Mouse (Mus musculus) WW6 (cell line): ENCODE results near the gene Dnajb14.
"Not testable (repeated sequence)": the region's sequence is repeated elsewhere in the genome, so short reads cannot be mapped to it uniquely, and the experiment has no call there.

Experiments
- DNase-seq: peaks from one replicate; pipeline ENCODE4 v3.0.0-alpha.2; 2013; ENCODE audit warnings: low read depth, low spot score

Gene Dnajb14

DNA sequence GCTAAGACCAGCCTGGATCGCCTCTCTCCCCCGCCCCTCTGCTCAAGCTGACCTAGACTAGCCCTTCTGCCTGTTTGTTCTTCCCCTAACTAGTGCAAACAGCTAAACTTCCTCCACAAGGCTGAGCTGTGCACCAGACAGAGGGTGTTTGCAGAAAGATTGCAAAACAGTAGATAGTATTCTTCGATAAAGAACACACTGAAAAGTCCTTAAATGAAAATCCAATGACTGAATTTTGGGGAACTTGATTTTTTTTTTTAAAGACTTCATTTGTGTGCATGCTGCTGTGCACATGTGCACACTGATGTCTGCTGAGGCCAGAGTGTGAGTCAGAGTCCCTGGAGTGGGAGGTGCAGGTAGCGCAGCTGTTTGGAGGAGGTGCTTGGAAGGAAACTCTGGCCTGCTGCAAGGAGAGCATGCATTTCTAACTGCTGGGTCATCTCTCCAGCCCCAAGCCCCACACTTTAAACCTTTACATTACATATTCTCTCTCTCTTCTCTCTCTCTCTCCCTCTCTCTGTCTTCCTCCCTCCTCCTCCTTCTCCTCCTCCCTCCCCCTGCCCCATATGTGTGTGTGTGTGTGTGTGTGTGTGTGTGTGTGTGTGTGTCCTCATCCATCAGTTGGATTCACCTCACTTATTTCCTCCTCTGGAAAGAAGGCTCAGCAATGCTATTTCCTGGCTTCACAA is 84.9 kb downstream of the Dnajb14 start:
- DNase-seq = no peak

DNA sequence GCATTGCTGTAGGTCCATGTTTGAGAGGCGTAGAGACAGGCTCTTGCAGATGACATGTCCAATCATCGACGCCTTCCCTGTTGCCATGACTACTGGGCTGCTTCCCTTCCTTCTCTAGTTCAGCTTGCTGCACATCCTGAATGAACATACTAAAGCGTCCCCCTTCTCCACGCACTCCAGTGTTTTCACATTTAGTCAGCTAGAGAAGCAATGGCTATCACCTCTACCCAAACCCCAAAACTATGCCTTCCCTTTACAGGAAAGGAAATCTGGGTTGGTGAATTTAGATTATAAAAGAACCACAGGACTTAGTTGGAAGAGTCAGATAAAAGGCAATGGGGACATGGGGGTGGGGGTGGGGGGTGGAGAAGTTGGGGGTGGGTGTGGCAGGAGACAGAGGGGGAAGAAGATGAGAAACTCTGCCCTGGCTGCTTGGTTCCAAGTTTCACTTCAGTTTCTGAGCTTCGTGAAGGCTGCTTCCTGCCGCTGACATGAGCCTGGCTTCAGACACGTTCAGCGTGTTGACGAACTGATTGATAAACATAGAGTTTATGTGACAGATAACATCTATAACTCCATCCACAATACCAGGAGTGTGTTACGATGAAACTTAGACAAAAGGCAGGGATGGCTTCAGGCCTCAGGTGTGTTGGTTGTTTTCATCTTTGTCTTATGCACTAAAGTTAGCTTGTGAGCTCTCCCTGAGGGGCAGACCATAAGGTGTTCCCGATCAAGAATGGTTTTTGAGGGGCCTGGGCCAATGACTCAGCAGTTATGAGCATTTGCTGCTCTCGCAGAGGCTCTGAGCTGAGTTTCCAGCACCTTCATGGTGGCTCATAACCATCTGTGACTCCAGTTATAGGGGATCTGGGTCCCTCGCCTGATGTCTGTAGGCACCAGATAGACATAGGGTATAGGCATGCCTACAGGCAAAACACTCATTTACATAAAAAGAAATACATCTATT is 85.7 kb downstream of the Dnajb14 start:
- DNase-seq = no peak

DNA sequence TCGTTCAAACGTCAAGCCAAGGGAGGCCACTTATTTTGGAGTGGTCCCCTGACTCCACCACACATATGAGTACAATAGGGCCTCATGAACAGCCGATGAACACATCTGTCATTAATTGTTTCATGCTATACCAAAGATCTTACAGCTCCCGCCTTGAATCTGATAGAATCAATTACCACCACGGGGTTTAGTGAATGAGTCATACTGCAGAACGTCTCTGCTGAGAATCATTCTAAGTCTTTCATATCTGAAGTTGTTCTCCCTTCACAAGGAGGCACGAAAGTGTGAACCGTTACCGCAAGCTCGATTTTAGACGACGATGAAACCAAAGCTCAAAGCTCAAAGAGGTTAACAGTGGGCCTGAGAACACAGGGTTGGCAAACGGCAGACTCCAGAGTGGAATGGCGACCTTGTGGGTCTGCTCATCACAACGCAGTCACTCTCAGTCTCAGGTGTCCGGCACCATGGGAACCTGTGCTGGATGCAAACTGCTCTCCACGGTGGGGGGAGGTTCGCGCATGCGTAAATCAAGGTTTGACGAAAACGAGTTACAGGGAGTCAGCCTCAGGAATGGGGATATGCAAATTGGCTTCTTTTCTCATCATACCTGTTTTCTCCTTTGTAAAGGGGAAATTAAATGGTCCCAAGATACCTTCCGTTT is 86.9 kb downstream of the Dnajb14 start:
- peak; percentile 62 for DNase-seq

- no peak for DNase-seq
Measured at GRCm38 (mm10) chr3:137955560-137956081, 88.1 kb downstream of the Dnajb14 start.

- no peak for DNase-seq
Measured at GRCm38 (mm10) chr3:137957864-137958263, 90.4 kb downstream of the Dnajb14 start.

DNA sequence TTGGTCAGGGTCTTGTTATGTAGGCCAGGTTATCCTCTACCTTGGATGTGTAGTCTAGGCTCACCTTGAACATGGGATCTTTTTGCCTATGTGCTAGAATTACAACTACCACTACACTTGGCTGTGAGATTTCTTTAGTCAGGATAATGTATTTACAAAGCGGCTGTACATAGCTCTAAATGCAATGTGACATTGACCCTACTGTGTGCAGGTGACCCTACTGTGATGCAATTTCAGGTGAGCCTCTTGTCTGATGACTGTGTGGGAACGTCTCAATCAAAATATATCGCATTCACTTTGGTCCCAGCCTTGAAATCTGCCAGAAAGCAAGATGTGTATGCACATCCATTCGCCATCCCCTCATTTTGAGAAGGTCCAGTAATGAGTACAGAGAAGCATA is 90.9 kb downstream of the Dnajb14 start:
- no peak for DNase-seq

DNA sequence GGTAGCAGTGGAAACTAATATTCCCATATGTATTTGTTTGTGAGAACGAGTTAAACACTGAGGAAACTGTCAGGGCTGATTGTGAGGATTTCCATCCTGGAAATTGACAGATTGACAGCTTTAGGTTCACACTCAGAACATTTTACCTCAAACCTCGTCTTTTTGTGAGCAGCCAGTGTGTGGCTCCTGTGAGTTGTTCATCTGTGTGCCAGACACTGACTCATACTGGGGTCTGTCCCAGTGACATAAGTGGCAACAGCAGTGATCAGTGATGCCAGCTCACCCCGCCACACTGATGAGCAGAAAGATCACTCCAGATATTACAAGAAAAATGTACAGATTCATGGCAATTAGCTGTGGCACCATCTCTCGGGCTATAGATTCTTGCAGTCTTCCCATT is 92.0 kb downstream of the Dnajb14 start:
- no peak for DNase-seq

DNA sequence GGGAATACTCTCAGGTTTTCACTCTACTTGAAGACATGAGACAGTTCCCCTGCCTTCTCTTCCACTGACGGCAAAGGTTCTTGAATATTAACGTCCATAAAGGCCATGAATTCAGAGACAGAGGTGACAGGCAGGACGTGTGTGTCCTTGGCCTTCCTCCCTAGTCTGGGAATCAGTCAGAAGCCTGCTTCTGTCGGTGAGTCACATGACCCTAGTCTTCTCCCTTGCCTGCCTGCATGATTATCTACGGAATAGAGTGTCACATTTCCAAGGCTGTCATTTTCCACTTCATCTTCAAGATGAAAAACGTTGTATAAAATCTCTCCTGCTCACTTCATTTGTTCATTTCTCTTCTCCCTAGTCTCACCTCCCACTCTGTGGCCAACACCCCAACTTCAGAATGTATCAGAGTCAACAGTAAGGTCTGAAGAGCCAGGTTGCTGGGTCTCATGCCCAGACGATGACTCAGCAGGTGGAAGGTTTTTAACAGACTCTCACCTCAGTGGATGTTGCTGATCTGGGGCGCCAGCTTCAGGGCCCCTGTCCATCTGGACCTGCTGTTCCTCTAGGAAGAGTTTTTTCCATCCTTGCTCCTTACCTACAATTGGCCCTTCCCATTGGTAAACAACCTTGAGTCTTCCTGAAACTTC is 94.4 kb downstream of the Dnajb14 start:
- no peak for DNase-seq

DNA sequence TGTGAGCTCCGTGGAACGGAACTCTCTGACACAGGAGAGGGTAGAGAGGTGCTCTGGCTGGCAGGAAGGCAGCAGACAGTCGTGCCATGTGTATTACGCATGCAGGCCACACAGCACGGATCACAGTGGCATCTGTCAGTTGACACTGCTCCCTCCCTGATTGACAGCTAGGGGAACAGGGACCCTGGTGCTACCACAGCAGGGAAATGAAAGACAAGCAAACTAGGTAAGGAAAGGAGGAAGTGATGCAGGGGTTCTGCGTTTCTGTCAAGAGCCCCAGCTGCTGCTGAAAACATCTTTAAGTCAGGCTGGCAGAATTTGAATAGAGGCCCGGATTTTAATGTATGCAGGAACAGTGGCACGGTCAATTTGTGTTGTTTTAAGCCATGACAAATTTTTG is 96.0 kb downstream of the Dnajb14 start:
- no peak for DNase-seq

DNA sequence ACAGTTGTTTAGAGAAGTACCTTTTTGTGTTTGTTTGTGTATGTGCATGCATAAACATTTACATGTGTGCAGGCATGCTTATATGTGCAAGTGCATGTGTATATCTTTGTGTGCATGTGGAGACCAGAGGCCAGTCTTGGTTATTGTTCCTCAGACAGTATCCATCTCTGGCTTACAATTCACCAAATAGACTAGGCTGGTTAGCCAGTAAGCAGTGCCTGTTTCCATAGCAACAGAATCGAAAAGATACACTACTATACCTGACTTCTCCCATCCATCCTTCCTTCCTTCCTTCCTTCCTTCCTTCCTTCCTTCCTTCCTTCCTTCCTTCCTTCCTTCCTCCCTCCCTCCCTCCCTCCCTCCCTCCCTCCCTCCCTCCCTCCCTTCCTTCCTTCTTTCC is 96.5 kb downstream of the Dnajb14 start:
- not testable (repeated sequence) for DNase-seq
